Mouse (Mus musculus): ENCODE measurements at regions not wholly inside any gene's neighbourhood (a gene's known extent, or its start where the extent isn't known, plus 50 kb on each side); places are given as distances from the start of the nearest gene placed in this dataset.
A peak's percentile ranks its signal among the peaks of the same experiment; 100 is the strongest.

DNA sequence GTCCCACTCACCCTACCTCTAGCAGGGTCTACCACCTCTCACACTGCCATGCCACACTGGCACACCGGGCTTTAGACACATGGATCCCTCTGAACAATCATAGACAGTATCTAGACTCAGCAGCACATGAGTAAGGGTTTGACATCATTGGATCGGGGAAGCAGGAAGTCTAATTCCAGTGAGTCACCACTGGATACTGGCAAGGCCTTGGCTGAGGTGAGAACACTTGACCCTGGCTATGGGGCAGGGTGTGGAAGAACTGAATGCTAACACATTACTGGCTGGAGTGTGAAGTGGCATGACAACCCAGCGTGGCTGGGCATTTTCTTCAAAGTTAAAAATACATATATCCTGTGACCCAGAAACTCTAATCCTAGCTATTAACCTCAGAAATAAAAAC is 114.4 kb downstream of the H2afy start:
- no peak for DNase-seq

DNA sequence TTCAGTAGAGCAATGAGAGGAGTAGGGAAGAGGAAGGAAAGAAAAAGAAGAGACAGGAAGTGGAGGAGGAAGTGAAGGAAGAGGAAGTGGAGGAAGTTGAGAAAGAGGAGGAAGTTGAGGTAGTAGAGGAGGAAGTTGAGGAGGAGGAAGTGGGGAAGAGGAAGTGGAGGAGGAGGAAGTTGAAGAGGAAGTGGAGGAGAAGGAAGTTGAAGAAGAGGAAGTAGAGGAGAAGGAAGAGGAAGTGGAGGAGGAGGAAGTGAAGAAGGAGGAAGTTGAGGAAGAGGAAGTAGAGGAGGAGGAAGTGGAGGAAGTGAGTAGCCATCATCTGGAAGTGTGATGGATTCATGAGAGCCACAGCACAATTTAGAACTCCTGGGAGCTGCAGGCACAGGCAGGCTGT is 122.2 kb downstream of the H2afy start:
- no peak for DNase-seq

DNA sequence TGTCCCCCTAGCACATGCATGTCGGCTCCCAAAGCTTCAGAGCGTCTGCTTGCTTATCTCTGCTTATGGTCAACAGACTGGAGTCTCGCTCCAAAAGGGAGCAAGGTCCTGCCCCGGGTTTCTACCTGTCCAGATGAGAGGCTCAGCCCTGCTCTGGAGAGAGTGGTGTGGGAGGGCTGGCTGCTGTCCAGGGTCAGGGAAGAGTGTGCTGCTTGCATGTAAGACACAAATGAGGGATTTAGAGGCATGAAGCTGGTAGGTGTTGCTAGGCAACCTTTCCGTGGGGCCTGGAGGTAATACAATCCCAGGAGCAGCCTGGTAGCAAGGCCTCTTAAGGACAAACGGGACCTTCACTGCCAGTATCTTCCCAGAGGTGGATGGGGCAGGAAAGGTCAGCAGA is 125.7 kb downstream of the H2afy start:
- DNase-seq = no peak

DNA sequence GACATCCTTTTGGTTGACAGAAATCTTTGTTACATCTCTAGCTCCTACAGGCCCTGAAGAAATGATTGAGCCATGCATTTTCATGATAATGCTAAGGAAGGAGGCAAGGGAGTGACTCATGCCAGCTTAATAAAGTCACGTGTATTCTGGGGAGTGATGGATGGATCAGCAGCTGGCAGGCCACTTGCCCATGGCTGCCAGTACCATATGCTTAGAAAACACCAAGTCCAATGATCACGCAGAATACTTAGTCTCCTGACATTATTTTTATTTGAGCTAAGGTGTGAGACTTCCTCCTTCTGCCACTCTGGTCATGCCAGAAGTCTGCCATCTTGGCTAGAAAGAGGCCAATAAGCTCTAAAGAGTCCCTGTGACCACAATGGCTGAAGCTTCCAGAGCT is 129.3 kb downstream of the H2afy start:
- DNase-seq = no peak

DNA sequence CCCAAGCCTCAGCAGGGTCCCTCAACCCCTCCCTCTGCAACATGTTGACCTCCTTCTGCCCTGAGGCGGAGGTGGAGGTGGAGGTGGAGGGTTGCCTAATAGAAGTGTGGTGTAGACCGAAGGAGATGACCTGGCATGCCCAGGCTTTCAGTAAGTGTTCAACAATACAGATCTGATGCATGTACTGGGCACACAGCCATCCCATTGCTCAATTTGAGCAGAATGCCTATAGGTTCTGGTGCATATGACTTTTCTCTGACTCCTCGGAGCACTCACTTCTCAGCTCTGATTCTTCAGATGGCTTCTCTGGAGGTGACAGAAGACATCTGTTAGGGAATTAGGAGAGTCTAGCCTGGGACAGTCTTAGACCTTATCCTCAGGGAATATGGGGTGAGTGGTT is 130.4 kb downstream of the H2afy start:
- DNase-seq = no peak

DNA sequence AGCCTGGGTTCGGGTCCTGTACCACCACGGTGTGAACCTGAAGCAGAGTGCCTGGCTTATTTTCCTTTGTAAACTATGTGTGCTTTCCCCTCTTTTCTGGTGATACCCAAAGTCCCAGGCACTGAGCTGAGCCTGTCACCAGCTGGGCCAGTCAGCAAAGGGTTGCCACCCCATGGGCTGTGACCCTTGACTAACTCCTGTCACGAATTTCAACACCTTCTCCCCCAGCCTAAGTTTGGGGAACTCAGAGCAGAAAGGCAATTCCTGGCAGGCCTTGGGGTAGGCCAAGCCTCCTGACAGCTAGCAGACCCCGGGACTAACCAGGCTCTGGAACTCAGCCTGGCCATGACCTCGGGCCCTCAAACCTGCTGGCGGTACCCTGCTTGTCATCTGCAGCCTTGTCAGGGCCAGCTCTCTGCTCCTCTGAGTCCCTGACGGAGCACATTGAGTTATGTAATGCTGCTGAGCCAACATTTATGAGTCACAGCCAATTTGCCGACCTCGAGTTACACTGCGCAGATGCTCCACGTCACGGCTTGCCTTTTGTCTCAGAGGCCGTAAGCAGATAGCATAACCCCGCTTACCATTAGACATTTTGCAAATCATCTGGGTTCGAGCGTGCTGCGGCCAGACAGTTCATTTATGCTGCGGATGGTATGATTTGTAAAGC is 132.3 kb downstream of the H2afy start:
- DNase-seq = peak; percentile 47 to 69

DNA sequence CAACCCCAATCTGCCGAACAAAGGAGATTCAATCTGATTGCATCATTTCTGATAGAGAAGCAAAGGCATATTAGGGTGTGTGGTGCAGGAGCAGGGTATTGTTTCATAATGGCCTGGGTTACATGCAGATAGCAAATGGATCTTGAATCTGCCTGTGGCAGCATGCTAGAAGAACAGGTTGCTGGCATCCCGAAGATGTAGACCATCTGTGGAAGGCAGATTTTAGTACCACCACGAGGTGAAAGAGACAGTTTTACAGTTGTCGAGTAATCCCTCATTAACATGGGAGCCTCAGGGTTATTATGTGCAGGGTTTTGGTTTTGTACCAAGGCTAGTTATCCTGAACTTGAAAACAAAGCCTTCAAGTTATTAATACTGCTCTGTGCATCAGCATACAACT is 140.9 kb downstream of the H2afy start:
- DNase-seq = no peak

DNA sequence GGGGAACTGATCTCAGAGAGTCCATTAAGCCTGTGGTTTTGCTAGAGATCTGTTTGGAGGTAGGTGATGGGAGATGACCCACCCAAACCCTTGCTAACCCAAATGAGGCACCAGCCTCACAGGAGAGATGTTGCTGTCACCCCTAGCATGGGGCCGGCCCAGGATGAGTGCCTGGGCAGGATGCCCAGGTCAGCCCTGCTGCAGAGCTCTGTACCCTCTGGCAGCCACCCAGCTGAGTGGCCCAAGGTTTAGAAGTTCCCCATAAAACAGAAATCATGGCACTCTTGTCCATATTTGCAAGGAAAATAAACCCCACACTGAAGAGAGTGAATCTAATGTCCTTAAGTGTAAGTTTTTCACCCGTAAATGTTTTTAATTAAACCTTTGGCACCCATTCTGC is 141.7 kb downstream of the H2afy start:
- DNase-seq = peak in 1 of 2 experiments; percentile 13

DNA sequence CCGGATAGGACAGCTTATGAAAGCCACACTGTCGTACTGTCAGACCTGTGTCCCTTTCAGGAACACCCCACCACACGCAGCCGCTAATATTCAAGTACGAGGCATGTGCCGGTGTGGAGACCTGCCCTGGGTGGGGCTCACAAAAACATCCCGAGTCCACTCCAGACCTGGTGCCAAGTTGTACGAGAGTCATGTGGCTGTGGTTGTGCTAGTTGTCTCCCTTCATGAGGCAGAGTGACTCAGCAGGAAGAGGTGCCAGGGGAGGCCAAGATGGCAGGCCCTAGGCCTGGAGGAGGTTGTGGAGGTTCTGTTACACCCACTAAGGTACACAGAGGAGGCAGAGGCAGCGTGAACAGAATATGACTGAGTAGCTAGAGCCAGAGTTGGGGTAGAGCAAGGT is 143.5 kb downstream of the H2afy start:
- DNase-seq = no peak

DNA sequence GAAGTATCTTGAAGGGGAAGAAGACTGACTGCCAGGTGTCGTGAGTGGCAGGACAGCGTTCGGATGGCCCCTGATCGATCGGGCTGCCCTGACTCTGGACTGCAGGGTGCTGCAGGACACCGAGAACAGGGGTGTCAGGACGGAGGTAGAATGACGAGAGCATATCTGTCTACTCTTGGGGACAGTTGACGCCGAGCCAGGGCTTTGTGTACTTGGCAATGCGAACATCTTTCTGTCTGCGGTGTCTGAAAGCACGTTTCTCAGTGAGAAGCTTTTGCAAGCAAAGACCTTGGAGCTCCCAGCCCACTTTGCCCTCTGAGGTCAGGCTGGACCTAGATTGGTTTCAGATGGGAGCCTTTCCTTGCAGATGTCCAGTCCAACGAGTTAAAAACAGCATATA is 144.9 kb downstream of the H2afy start:
- no peak for DNase-seq

DNA sequence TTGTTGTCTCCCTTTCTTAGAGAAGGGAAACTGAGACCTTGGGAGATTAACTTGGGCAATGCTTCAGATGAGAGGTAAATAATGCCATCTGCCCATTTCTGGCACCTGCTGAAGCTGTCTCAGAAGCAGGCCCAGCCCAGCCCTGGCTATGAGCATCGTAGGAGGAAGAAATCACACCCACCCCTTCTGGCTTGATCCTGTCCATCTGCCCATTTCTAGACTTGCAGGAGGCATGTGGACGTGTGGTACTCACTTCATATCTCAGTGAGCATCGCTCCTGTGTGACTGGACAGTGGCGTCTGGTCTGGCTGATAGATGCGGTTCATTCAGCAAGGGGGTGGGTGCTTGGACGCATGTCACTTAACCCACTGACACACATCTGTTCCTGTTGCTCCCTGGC is 146.0 kb downstream of the H2afy start:
- DNase-seq = no peak

DNA sequence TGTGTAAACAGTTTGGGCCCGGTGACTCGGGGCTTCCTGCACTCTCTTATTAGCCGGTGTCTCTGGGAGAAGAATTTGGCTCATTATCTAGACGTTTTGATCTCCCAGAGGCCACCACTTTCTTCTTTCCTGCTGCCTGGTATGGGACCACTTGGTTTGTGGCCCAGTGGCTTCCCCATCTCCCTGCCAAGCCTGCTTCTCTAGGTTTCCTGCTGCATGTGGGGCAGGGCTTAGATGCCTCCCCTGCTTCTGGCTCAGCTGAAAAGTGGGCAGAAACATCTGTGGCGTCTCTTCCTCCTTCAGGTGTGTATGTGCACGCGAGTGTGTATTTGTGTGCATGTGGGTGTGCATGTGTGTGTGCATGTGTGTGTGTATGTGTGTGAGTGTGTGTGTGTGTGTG is 146.8 kb downstream of the H2afy start:
- no peak for DNase-seq

DNA sequence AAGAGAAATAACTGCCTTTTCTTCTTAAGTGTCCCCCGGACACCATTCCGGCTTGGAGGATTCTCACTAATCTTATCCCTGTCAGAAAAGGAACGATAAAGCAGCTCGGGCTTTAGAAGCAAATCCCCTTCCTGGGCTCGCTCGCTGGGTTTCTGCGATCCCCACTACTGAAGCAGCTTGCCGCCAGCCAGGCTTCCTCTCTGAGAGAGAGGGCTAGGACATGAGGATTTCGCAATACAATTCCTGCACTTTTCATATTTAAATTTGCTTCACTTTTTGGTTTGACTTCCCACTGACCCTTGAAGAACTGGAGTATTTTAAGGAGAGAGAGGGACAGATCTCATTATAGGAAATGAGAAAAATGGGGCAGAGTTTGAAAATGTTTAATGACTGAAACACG is 149.4 kb upstream of the Pitx1 start:
- DNase-seq = peak in 1 of 2 experiments; percentile 22

DNA sequence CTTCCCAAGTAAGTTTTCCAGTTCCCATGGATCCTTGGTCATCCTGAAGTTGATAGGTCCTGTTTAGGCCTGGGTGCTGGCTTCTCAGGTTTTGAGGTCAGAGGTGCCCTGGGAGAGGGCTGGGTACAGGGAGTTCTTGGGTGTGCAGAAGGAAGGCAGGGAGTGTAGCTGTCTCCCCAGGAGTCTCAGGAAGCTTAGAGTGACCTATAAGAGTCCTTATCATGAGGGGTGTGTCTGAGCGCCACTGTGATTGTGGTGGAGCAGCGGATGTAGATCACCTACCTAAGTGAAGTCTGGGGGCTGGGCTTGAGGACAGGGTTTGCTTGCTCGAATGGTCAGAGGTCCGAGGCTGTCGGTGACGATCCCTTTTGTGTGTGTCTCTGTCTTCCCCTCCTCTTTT is 148.8 kb upstream of the Pitx1 start:
- DNase-seq = no peak

DNA sequence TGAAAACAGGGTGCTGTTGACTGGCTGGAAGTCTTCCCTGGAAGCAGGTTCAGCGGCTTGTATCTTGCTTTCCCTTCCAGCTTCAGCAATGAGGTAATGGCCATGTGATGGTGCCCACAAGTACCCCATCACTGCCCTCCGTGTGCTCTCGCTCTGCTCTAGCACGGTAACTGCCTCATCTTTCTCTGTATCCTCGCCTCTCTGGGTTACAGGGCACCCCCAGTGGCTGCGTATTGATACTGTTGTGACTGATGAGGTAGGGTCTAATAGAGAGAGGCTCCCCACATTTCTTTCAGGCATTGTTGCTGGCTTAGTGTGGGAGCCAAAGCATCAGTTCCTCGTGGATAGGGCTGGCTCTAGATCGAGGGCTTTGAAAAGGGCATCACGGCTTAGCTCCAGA is 147.9 kb upstream of the Pitx1 start:
- no peak for DNase-seq

DNA sequence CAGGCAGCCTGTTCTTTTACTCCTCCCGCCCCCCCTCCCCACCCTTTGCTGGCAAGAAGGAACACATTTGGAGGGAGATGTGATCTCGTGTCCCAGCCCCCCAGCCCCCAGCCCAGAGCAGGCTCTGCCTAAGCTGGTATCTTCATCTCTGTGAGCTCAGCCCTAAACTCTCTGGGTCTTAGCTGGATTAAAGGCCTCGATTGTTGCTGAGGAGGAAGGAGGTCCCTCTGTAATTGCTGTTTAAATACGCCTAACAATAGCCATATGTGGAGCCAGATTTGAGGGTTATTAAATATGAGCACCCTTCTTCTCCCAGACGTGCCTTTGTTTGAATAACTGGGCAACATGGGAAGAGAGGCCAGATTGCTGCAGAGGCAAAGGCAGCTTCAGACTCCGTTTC is 145.0 kb upstream of the Pitx1 start:
- no peak for DNase-seq

DNA sequence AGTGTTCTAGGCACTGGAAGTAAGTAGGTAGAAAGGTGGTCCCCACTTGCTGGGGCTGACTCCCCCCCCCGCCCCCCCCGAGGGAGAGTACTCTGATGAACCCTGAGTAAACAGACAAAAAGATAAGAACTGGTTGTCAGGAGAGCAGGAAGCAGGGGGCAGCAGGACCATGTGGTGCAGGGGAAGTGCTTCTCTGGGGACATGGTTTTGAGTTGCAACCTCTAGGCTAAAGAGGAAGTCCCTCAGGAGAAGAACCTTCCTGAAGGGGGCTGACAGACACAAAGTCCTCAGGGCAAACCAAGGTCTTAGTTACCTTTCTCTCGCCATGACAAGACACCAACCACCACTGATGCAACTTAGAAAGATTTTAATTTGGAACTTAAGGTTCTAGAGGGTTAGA is 141.9 kb upstream of the Pitx1 start:
- no peak for DNase-seq

DNA sequence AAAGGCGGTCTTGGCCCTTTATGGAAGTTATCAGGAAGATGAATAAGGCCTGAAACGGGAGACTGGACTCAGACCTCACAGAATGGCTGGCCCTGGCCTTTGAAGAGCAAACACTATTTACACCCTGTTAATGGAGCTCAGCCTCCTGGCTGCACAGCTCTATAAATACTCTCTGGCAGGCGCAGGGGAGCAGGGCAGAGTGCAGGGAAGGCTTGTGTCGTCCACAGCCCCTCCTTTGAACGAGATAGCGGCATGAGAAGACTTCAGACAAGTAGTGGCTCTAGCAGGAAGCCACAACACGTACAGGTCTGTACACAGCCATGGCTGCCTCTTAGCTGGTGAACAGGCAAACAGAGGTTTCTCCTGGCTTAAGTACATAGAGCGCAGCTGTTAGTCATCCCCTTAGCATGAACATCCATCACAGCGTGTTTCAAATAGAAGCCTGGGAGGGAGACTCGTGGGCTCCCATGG is 141.0 kb upstream of the Pitx1 start:
- DNase-seq = peak; percentile 10 to 20

DNA sequence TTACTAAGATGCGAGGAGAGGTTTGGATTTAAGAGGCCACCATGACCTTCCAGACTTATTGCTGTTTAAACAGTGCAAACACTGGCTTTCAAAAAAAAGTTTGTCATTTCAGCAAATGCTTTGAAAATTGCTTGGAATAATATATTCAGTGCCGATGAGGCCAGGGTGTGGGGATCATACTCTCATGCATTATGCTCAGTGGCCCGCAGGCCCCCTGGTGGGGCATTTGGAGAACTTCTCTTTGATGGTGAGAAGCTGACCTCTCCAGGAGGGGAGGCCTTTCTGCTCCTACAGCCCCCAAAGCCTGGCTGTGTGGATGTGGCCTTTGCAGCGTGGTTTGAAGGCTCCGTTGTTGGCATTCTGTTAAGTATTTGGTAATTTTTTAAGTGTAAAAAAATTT is 138.1 kb upstream of the Pitx1 start:
- DNase-seq = no peak

DNA sequence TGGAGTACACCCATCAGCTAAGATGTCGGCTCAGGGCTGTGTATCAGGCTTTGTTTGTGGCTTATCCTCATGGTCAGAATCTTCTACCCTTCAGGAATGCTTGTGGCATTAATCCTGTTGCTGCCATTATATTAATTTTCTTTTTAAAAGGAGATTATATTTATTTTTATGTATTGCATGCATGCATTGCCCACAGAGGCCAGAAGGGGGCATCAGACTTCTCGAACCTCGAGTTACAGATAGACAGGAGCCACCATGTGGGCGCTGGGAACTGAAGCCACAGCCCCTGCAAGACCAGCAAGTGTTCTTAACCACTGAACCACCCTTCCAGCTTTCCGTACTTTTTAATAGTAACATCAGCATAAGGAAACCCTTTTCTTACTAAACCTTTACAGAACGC is 134.7 kb upstream of the Pitx1 start:
- DNase-seq = no peak

DNA sequence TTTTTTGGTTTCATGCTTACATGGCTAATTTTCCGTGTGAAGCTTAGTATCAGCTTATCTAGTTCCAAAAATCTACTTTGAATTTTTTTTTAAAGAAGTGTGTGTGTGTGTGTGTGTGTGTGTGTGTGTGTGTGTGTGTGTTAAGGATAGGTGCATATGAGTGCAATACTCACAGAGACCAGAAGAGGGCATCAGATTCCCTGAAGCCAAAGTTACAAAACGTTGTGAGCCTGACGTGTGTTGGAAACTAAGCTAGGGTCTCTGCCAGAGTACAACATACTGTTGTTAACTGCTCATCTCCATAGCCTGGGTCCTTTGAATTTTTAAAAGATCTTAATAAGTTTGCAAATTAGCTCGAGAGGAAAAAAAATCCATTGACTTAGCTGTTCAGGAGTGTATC is 133.5 kb upstream of the Pitx1 start:
- DNase-seq = no peak

DNA sequence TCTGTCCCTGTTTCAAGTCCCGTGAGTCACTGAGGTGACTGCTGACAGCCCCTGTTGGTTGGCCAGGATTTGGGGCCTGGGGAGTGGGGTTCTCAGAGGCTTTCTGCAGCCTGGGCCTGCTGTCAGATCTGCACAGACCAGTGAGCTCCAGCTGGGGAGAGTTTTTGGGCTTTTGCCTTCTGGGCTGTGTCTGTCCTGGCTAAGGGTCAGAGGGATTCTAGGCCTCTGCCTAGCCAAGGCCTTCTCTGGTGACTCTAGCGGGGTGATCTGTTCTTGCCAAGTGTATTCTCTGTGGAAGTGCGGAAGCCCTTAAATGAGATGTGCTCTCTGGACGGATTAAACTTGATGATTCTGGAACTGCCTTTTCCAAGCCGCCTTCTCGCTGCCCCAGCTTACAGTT is 131.2 kb upstream of the Pitx1 start:
- peak; percentile 61 to 79 for DNase-seq

DNA sequence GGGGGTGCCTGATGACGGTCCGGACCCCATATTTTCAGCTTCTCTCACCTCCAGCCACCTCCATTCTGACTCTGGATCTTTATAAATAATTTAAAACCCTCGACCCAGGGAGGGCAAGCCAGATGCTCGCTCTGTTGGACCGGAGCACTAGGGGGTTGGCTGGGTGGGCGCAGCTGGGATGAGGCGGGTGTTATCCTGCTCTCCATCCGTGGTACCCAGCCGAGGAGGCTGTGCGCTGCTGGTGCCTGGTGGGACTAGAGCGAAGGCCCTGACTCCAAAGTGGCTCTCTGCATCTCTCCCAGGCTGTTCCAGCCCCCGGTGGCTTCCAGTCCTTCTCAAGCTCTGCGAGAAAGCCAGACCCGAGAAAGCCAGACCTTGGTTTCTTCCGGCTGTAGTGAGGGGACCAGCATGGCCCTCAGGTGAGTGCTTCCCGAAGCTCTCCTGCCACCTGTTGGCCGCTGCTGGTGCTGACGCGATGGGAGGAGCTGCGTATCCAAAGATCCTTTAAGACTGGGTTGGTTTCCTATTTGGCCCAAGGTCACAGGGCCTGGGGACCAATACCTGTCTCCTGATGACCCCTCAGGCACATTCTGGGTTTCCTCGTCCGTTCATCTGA is 127.1 kb upstream of the Pitx1 start:
- DNase-seq = peak; percentile 20 to 57

DNA sequence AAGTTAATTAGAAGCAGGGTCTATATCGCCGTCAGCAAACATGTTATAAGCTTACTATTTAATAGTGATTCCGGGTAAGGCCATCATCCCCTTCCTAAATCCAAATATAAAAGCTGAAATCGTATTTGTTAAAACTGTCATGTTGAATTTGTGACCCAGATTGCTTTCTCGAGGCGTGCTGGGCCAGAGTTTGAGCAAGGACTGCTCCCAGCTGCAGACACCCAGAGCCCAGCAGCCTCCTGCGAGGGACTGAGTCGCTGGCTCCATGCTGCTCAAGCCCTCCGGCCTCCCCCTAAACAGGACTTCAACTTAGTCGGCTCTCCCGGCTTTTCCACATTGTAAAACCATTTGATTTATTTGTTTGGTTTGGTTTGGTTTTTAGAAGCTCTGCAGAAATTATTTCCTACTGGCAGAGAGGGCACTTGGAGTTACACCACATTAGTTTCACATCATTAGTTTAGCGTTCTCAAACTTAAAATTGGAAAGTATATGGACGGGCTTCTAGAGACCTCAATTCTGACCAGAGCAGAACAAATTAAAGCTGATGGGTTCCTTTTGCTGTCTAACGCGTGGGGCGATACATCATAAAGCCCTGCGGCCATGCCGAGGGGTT is 126.4 kb upstream of the Pitx1 start:
- no peak for DNase-seq

Data from heart, adult 18-20 months (tissue).